Mouse (Mus musculus) adrenal gland, postnatal 25 days (tissue): ENCODE results near the gene 9530077C05Rik. TPM values are rescaled to one million over a fixed set of nuclear protein-coding genes. Genes with fewer than 3 reads are reported as not detected.

Experiments
- DNase-seq: peaks from one replicate; pipeline ENCODE4 v3.0.0; 2021; ENCODE audit warnings: mixed read lengths
- total RNA-seq: library from RNA; stranded (reverse); gene quantifications from 2 replicates; pipeline ENCODE4 v1.2.3, GENCODE M21; 2021

9530077C05Rik gene
- total RNA-seq, 1 experiment from 2014 or later = 7.2 TPM

DNA sequence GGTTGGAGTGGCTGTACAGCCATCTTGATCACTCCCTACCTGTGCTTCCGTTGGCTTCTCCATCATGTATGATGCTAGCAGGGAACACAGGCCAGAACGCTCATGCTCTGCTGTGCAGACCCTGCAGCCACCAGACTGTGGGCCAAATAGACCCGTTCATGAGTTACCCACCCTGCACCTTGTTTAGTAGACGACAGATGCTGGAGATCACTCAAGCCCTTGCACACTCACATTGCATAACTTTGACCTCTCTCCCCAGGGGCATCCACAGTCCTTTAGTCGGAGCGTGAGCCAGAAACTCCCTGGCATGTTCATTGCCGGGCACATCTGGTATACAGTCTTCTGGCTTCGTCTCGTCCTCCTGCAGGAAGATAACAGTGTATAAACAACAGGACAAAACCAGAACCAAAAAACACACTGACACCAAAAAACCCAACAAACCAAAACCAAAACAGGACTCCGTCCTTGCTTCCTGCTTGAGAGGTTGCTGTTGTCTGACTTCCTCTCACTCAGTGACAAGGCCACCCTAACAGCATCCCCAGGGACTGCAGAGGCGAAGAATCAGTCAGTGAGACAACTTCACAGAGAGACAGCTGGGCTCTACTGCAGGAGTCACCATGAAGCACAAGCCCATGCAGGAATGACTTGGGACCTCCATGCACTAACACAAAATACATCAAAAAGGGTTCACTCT lies 46.0 kb downstream of the 9530077C05Rik start:
- DNase-seq = no peak

DNA sequence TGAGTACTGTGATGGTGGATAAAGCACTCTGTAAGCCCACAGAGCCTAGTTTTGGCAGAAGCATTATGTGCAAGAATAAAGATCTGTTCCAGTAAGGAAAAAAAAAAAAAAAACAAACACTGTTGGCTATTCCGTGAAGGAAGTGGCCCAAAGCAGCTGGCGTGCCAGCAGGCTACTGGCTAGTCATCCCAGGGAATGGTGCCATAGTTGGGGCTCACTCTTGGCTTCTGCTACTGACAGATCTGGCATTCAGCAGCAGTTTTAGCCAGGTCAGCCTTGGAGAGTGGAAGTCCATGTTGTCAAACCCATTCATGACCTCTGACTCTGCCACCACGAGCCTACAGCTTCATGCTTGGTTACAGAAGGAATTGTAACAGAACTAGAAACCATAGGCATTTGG lies 50.6 kb downstream of the 9530077C05Rik start:
- DNase-seq = peak; percentile 50

DNA sequence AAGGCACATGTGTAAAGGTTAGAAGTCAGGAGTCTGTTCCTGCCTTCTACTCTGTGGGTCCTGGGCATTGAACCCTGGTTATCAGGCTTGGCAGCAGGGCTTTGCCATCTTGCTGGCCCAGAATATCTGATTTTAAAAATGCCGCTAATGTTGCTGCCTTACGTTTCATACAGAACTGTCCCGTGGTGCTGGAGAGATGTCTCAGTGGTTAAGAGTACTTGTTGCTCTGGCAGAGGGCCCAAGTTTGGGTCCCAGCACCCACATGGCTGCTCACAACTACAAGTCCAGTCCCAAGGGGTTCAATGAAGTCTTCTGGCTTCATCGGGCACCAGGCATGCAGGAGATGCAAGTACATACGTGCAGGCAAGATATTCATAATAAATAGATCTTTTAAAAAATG lies 54.9 kb downstream of the 9530077C05Rik start:
- DNase-seq = no peak

DNA sequence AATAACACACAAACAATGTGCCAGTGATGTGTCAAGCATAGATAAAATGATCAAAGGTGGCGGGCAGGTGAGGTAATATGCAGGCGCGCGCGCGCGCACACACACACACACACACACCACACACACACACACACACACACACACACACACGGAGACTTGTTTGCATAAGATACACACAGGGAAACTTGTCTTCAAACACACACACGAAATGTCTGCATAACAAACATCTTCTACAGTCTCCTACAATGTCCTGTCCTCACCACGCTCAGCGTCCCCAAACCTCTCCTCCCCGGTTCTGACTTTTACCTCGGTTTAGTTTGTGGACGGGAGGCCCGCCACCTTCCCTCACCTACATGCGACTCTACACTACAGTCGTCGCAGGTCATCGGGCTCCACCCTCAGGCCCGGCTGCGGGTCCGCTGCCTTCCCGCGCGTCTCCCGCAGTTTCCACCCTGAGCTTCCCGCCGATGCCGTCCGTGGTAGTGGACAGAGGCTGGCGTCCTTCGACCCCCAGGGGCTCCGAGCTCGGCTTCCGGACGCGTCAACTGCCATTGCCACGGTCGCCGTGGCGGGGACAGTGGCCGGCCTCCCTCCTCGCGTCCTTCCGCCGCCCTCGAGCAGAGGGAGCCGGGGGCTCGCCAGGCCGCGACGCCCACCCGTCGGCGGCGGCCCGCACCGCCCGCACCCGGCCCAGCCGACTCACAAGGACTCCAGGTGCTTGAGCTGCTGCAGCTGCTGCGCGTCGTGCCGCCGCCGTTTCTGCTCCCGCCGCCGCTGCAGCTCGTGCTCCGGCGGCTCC lies 56.3 kb downstream of the 9530077C05Rik start:
- DNase-seq = peak; percentile 37

DNA sequence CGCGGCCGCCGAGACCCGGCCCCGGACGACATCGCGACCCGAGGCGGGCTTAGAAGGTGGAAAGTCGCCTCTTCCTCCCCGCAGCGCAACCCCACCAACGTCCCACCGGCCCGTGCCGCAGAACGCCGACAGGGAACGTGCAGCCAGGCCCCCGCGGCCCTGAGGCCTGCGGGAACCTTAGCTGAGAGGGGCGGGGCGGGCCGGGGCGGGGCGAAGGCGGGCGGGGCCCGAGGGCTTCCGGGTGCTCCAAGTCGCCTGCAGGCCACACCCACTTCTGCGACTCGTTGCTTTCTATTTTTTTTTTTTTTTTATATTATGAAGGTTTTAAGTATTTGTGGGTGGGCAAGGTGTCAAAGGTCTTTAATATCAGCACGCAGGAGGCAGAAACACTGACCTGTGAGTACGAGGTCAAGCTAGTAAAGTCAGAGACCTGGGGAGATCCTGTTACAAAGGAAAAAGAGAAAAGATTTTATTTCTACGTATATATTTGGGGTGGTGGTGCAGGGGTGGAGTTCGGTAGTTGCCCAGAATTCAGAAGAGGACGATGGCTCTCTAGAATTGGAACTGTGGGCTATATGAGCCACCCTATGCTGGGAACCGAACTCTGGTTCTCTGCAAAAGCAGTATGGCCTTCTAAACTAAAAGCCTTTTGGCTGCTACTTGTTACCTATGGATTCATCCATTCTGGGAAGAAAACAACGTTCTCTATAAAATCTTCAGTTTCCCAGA lies 57.0 kb downstream of the 9530077C05Rik start:
- DNase-seq = peak; percentile 76

DNA sequence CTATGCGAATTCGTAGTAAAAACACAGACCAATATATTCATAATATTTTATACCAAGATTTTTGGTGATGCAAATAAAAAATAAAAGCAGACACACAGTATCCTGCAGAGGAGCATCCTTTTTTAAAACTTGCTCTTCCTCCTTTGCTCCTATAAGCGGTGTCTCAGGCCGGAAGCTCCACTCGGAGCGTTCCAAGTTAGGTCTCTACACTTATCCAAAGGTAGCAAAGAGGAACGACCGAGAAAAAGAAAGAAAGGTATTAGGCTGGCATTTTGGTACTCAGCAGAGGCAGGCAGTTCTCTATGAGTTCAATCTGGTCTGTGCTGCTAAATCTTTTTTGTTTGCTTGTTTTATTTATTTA lies 57.6 kb downstream of the 9530077C05Rik start:
- DNase-seq = no peak

DNA sequence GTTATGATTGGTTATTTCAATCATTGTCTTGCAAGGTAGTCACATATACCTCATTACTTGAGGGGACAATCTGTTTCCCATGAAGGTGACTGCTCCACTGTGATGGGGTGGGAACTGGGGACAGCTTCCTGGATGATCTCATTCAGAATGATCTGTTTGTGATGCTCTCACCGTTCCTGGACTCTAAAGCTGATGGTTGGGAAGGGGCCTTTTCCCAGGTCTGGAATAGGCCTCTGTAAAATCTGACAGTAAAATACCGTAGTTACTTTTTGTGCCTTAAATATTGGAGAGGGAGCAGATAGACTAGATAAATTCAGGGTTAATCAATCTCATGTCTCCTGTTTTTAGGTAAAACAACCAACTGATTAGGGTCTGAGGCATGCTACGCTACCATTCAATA lies 58.3 kb downstream of the 9530077C05Rik start, which contains the start of gene Rp9:
Gene Rp9 (minus strand): TSS at position 101 of the 400 bp plus-strand sequence.
- DNase-seq = no peak

DNA sequence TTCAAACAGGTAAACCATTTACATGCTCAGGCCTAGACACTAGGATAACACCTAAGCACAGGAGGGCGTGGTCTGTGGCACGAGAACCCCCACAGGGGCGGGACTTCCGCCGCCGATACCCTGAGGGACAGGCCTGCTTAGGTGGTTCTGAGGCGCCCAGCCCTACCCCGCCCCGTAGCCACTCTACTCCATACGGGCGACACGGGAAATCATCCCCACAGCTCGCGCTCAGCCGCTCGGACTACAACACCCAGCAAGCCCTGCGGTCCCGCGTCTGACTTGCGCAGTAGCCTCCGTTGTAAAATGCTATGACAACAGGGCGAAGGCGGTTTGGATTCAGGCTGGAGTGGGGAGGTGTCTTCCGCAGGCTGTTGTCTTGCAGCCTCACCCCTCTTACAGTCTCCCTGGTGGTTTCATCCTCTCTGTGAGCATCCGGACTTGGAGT lies 64.1 kb downstream of the 9530077C05Rik start, which contains the start of gene Bbs9:
Gene Bbs9 (plus strand): TSS at position 292 of the 445 bp plus-strand sequence.
- peak; percentile 90 for DNase-seq

DNA sequence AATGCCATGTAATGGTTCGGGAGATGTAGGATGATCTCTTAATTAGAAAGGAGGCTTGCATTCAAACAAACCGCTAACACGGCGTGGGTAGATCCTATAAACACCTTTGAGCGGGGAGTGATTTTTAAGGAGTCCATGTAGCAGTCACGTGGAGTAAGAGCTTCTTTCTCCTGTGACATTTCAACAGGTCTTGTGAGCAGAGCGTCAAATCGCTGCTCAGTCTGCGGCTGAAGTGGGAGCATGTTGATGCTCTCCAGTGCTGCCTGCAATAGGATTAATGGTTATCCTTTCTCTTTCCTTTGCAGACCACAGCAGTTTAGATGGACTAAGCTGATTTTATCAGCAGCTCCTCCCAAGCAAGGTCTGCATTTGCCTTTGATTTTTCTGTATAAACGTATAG lies 65.0 kb downstream of the 9530077C05Rik start:
- no peak for DNase-seq

DNA sequence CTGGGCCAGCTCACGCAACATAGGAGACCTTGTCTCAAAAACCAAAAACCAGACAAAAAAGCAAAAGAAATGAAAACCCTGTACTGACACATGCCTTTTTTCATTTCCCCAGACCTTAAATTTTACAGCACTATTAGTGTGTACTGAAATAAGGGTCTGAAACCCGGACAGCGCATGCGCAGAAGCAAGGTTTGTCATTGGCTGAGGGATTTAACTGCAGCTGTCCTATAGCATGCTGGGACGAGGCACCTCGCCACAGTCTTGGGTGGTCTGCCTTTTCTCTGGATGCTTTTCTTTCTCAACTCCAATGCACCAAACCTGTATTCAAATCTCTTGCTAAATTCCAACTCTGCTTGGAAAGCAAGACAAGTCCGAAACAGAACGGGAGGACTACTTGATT lies 67.6 kb downstream of the 9530077C05Rik start:
- no peak for DNase-seq

DNA sequence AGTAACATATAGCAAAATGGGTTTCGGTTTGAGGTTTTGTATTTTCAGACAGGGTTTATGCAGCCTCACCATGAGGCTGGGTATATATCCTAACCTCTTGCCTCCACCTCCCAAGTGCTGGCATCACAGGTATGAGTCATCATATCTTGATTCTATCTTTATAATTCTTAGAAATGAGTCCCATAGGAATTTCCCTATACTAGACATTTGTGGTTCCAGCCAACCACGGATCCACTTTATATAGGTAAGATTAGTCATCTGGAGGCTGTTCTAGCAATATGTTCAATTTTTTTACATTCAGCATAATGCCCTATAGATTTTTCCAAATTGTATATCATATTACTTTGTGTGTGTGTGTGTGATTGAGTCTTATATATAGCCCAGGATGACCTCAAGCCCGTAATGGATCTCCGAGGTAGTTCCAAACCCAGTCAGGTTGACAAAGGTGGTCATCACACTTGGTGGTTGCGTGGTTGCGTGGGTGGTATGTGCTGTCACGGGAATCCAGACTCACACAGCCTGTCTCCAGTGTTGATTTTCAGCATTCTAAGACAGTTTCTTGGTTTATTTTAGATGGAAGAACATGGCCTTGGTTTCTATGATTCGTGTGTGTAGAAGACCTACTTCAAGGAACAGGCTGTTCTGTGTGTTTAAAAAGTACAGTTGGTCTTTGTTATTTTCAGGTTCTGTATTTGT lies 72.7 kb downstream of the 9530077C05Rik start:
- no peak for DNase-seq

DNA sequence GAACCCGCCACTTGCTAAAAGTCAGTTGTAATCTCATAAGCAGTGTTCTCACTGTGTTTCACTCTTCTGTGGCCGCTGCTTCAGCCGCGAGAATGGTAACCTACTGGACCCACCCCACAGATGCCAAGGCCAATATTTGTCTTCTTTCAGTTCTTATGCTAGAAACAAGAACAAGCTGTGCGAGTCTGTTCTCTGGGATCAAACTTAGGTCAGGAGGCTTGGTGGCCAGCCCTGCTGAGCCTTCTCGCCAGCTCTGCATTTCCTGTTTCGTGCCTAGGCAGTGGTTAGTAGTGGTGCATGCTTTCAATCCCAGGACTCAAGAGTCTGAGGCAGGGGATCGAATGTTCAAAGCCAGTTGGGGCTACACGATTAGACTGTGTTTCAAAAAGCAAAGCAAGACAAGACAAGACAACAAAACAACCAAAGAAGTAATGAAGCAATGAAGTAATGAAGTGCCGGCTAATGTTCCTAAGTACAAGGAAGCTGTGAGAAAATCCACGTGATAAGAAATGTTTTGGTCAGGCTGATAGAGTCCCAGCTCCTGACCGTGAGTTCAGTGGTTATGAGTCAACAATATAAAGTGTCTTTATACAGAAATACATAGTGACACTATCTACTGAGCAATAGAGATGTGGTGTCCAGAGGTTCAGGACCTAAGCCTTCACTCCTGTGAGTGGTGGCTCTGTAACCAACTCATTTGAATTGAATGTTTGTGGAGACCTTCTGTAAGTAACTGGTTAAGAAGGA lies 73.4 kb downstream of the 9530077C05Rik start:
- no peak for DNase-seq

DNA sequence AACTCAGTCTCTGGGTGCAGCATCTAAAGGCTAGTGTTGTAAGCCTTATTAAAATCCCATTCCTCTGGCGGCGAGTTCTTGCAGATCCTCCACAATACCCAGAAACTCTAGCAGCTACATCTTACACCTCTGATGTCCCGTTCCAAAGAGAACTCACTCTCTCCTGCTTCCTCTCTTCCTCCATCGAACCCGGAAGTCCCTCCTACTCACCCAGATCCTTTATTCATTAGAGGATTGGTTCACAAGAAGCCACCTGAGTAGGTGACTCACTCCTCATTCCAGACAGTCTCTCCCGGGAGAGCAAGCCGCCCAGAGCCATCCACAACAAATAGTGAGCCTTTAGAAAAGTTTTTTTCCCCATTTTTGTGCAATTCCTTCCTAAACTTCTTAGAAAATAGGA lies 74.9 kb downstream of the 9530077C05Rik start:
- DNase-seq = no peak

DNA sequence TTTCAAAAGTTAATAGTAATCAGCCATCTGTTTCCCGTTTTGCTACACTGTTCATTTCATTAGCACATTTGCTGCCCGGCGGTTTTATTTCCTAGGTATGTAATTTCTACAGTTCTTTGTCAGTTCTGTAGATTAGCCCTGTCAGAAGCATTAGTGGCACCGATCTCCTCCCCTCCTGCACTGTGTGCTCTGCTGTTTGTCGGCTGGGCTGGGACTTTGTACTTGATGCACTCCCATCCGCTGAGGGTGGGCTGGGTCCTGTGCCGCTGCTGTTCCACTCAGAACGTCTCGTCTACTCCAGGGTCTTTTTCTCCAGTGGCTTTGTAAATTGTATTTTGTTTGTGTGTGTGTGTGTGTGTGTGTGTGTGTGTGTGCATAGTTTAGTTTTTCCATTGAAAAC lies 77.7 kb downstream of the 9530077C05Rik start:
- no peak for DNase-seq

Other genes with a start within 250 kb of the 9530077C05Rik start
- 2.4 and 3.2 TPM in 2 replicates for gene Zfp872, start 223.4 kb upstream of the 9530077C05Rik start, total RNA-seq
- gene Zfp809, start 185.8 kb upstream of the 9530077C05Rik start, total RNA-seq = 46.4 and 52.1 TPM in 2 replicates
- gene Zfp599, start 151.6 kb upstream of the 9530077C05Rik start, total RNA-seq = 0.82 and 1.1 TPM in 2 replicates
- gene Zfp810, start 103.9 kb upstream of the 9530077C05Rik start, total RNA-seq = 7.9 and 11.0 TPM in 2 replicates
- gene Anln, start 22.3 kb upstream of the 9530077C05Rik start, total RNA-seq = 8.6 and 15.6 TPM in 2 replicates
- gene Gm17545, start 42.8 kb downstream of the 9530077C05Rik start, total RNA-seq = not detected in 2 replicates
- gene Rp9, start 58.2 kb downstream of the 9530077C05Rik start, total RNA-seq = 38.4 and 42.4 TPM in 2 replicates
- 11.3 and 15.3 TPM in 2 replicates for gene Bbs9, start 64.2 kb downstream of the 9530077C05Rik start, total RNA-seq